Mouse (Mus musculus) MN1 (cell line): ENCODE measurements at regions not wholly inside any gene's neighbourhood (a gene's known extent, or its start where the extent isn't known, plus 50 kb on each side); places are given as distances from the start of the nearest gene placed in this dataset.

Experiments used
- DNase-seq: peaks from one replicate; pipeline ENCODE4 v3.0.0-alpha.2; 2016; ENCODE audit warnings: low spot score

GRCm38 (mm10) chr8:79515282-79515783, 116.0 kb upstream of the Smad1 start:
- DNase-seq, result no peak

- no peak for DNase-seq
Observed at GRCm38 (mm10) chr8:79514655-79515278, 115.4 kb upstream of the Smad1 start.

- DNase-seq, result no peak
Observed at GRCm38 (mm10) chr8:79508597-79508996, 109.3 kb upstream of the Smad1 start.

- no peak for DNase-seq
Observed at GRCm38 (mm10) chr8:79505381-79505780, 106.1 kb upstream of the Smad1 start.

GRCm38 (mm10) chr8:79503906-79504305, 104.6 kb upstream of the Smad1 start:
- no peak for DNase-seq

GRCm38 (mm10) chr8:79502062-79502461, 102.7 kb upstream of the Smad1 start:
- DNase-seq, result no peak

GRCm38 (mm10) chr8:79501238-79501637, 101.9 kb upstream of the Smad1 start:
- no peak for DNase-seq

GRCm38 (mm10) chr8:79499258-79499657, 99.9 kb upstream of the Smad1 start:
- no peak for DNase-seq

- DNase-seq, result no peak
Observed at GRCm38 (mm10) chr8:79498611-79499010, 99.3 kb upstream of the Smad1 start.

- DNase-seq, result no peak
Observed at GRCm38 (mm10) chr8:79491156-79491698, 91.9 kb upstream of the Smad1 start.

GRCm38 (mm10) chr8:79490739-79491138, 91.4 kb upstream of the Smad1 start:
- DNase-seq, result no peak

- DNase-seq, result no peak
Observed at GRCm38 (mm10) chr8:79488861-79489260, 89.5 kb upstream of the Smad1 start.

- no peak for DNase-seq
Observed at GRCm38 (mm10) chr8:79487597-79487996, 88.3 kb upstream of the Smad1 start.

- DNase-seq, result no peak
Observed at GRCm38 (mm10) chr8:79479326-79479725, 80.0 kb upstream of the Smad1 start.

GRCm38 (mm10) chr8:79476012-79476411, 76.7 kb upstream of the Smad1 start:
- DNase-seq, result no peak

- no peak for DNase-seq
Observed at GRCm38 (mm10) chr8:79474679-79475078, 75.4 kb upstream of the Smad1 start.

- DNase-seq, result no peak
Observed at GRCm38 (mm10) chr8:79452101-79452500, 52.8 kb upstream of the Smad1 start.

- no peak for DNase-seq
Observed at GRCm38 (mm10) chr8:79449453-79449852, 50.1 kb upstream of the Smad1 start.
